15 mouse cellular contexts compared by ENCODE assay signal in genomic region chr19:36828322-36828721, GRCm38 (mm10). TPM values are rescaled to one million over a fixed set of nuclear protein-coding genes. Genes with fewer than 3 reads are reported as not detected.
DNase-seq lines count a peak whose midpoint lies in the region; ATAC-seq lines count a peak whose summit lies in the region.
"Had no signal": no experiment of that assay in that cellular context is flagged by ENCODE, and none has a peak within 500 bp of the region (broad histone marks: within the 10 kb centered on the region; RNA-seq: fewer than 3 reads in every experiment).

No protein-coding gene starts in this region.

- no peak for ATAC-seq in kidney, embryonic 14.5 days (ENCODE audit: low FRiP score, low TSS enrichment)
- ATAC-seq: CD4-positive, CD25-positive, alpha-beta regulatory T cell, adult 4 months had no signal

- no peak overlapping the region for H3K27ac ChIP-seq in kidney, embryonic 14.5 days (ENCODE audit: low read depth, low read length)
- H3K27ac ChIP-seq: heart, adult 2 months; limb, embryonic 10.5 days had no signal

- no peaks in the 10 kb centered on the region for H3K27me3 ChIP-seq in kidney, embryonic 14.5 days (ENCODE audit: control insufficient read depth, insufficient read depth, low read length)

- no peak overlapping the region for H3K4me3 ChIP-seq in kidney, embryonic 14.5 days (ENCODE audit: low read length)
- H3K4me3 ChIP-seq: erythroblast, embryonic 14.5 days; heart, adult 2 months; limb, embryonic 10.5 days had no signal

- no peaks in the 10 kb centered on the region for H3K36me3 ChIP-seq in kidney, embryonic 14.5 days (ENCODE audit: control insufficient read depth, insufficient read depth, low read length)
- H3K36me3 ChIP-seq: limb, embryonic 10.5 days had no signal

- 60% methylated on average over 8 of the region's 8 CpGs for WGBS in kidney, embryonic 14.5 days

- no peak overlapping the region for H3K9ac ChIP-seq in kidney, embryonic 14.5 days (ENCODE audit: low read depth, low read length)

- peak; percentile 75 for DNase-seq in kidney, adult 11 months
- DNase-seq in NIH3T3 (ENCODE audit: low read depth): peak; percentile 21
- DNase-seq in cerebellum, postnatal 10 days: peak; percentile 76 to 77
- DNase-seq in kidney, postnatal 10 days: peak; percentile 15
- no peak for DNase-seq in gastrocnemius, postnatal 25 days
- DNase-seq in adrenal gland, adult (ENCODE audit: inconsistent age in 2 of 2, low spot score in 1 of 2): no peak
- DNase-seq in right cerebral cortex, adult 18-20 months: no peak
- DNase-seq: adrenal gland, postnatal 25 days; heart, adult 2 months; heart, postnatal 4 days; right cerebral cortex, postnatal 14 days had no signal

- no peaks in the 10 kb centered on the region for H3K9me3 ChIP-seq in kidney, embryonic 14.5 days (ENCODE audit: control insufficient read depth, low read length)
- H3K9me3 ChIP-seq: limb, embryonic 10.5 days had no signal

- peaks cover 6% of the 10 kb centered on the region for H3K4me1 ChIP-seq in kidney, embryonic 14.5 days (ENCODE audit: control insufficient read depth, insufficient read depth, low read length)

- H3K4me2 ChIP-seq in kidney, embryonic 14.5 days (replicated peaks; ENCODE audit: low read depth, low read length): no peak overlapping the region

RNA-seq across cellular contexts. Expression of gene Tnks2, which starts 5.7 kb away (rescaled TPM):
- polyA plus RNA-seq in kidney, embryonic 14.5 days (2014; fragmentation: Nextera tagmentation; extraction: Ambion mirVana): 55.7 and 93.9 TPM in 2 replicates
- 100 to 1,000 TPM; 119 to 131 TPM for total RNA-seq in gastrocnemius, postnatal 25 days (2021)

Comparison
In these comparisons a context has a peak if more than half of its experiments do, and no peak if none do; other contexts are left out.
1. DNase-seq: peak in kidney, adult 11 months (single experiment), NIH3T3 (single experiment), cerebellum, postnatal 10 days (2 of 2) and kidney, postnatal 10 days (single experiment); none in gastrocnemius, postnatal 25 days (single experiment), adrenal gland, adult (0 of 2) and right cerebral cortex, adult 18-20 months (single experiment).